Mouse (Mus musculus): ENCODE measurements at regions not wholly inside any gene's neighbourhood (a gene's known extent, or its start where the extent isn't known, plus 50 kb on each side); places are given as distances from the start of the nearest gene placed in this dataset.

DNA sequence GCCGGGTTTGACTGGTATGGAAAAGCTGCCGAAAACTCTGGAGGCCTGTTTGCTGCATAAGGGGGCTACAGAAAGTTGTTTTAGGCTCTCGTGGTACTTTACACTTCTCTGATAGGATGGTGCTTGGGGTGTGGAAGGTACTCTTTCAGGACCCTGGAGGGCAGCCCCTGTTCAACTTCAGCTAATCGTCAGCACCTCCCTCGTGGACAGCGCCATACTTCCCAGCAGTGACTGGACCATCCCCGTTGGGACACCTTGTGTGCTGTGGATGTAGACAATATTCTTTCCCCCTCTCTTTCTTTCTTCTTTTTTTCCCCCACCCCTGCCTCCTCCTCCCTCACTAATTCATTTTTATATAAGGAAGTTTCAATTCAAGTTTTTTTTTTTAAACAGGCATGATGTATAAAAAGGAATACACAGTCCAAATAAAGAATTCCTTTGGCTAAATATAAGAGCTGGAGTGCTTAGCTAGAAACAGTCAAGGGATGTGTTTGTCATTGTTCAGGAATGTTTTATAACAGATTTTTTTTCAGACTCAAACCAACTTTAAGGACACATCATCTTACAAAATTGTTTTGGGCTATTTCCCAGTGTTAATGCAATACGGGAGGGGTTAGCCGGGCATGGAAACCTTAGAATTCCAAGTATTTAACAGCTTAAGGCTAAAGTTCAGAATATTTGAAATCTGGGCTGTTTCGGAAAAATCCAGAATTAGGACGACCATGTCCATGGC lies 66.2 kb upstream of the Ampd3 start:
- TF ChIP-seq POLR2A (IDR thresholded peaks at IDR 0.05; ENCODE audit: low read depth, low read length) (no peak), CTCF (conservative IDR thresholded peaks at IDR 0.05; ENCODE audit: insufficient read depth, insufficient read length, low read depth, low read length) (no peak)

Measured in kidney, adult 2 months (tissue).